Mouse (Mus musculus) left cerebral cortex, postnatal 4 days (tissue): ENCODE results near the gene Mr1. TPM values are rescaled to one million over a fixed set of nuclear protein-coding genes. Genes with fewer than 3 reads are reported as not detected.
A peak's percentile ranks its signal among the peaks of the same experiment; 100 is the strongest.

Source experiments
- DNase-seq: peaks from one replicate; pipeline ENCODE4 v3.0.0-alpha.2; 2022
- intact Hi-C: fragments of 180-260 bp; cut with DNase I; formaldehyde crosslinking; loops from one replicate; pipeline ENCODE4 v1.15.1; 2025
- total RNA-seq, 2 experiments: library from RNA; stranded (reverse); gene quantifications; 2 replicates each; pipeline ENCODE4 v1.2.3; 2021

Gene Mr1
- total RNA-seq, 2 experiments from 2014 or later, result 1.5 to 1.8 TPM

- intact Hi-C loops, result loop anchor here (5.0 kb wide), 2 partner anchors 50 to 115 kb away; no protein-coding TSS in a partner anchor
These were observed 49.3 kb downstream of the Mr1 start for GRCm38 (mm10) chr1:155097354-155097753.

GRCm38 (mm10) chr1:155096620-155097261 lies 49.9 kb downstream of the Mr1 start:
- intact Hi-C loops, result loop anchor here (5.0 kb wide), 2 partner anchors 49 to 116 kb away; no protein-coding TSS in a partner anchor
- DNase-seq, result no peak

More at GRCm38 (mm10) chr1:155097354-155097753, 49.3 kb downstream of the Mr1 start:
- no peak for DNase-seq

GRCm38 (mm10) chr1:155093971-155094707 lies 52.5 kb downstream of the Mr1 start:
- intact Hi-C loops, result no loop called here
- no peak for DNase-seq

GRCm38 (mm10) chr1:155093145-155093791 lies 53.3 kb downstream of the Mr1 start:
- no peak for DNase-seq
- intact Hi-C loops, result no loop called here

GRCm38 (mm10) chr1:155091842-155092800 lies 54.5 kb downstream of the Mr1 start:
- intact Hi-C loops, result no loop called here
- peak; percentile 90 for DNase-seq

GRCm38 (mm10) chr1:155091374-155091841 lies 55.2 kb downstream of the Mr1 start:
- DNase-seq, result no peak
- intact Hi-C loops, result no loop called here

GRCm38 (mm10) chr1:155090736-155091135 lies 55.9 kb downstream of the Mr1 start:
- intact Hi-C loops, result no loop called here

GRCm38 (mm10) chr1:155090327-155090726 lies 56.3 kb downstream of the Mr1 start:
- DNase-seq, result no peak
- intact Hi-C loops, result no loop called here

More at GRCm38 (mm10) chr1:155090736-155091135, 55.9 kb downstream of the Mr1 start:
- DNase-seq, result no peak

GRCm38 (mm10) chr1:155088847-155089603 lies 57.6 kb downstream of the Mr1 start:
- DNase-seq, result no peak
- intact Hi-C loops, result no loop called here

GRCm38 (mm10) chr1:155088046-155088445 lies 58.6 kb downstream of the Mr1 start:
- intact Hi-C loops, result no loop called here
- no peak for DNase-seq

- intact Hi-C loops, result no loop called here
- DNase-seq, result no peak
These were observed 59.7 kb downstream of the Mr1 start for GRCm38 (mm10) chr1:155086893-155087292.

GRCm38 (mm10) chr1:155086416-155086815 lies 60.2 kb downstream of the Mr1 start:
- no peak for DNase-seq
- intact Hi-C loops, result no loop called here

GRCm38 (mm10) chr1:155084839-155085238 lies 61.8 kb downstream of the Mr1 start:
- intact Hi-C loops, result no loop called here
- no peak for DNase-seq

- peak; percentile 99 for DNase-seq
- intact Hi-C loops, result no loop called here
These were observed 63.0 kb downstream of the Mr1 start for GRCm38 (mm10) chr1:155083271-155084265.

GRCm38 (mm10) chr1:155082965-155083268 lies 63.7 kb downstream of the Mr1 start:
- intact Hi-C loops, result no loop called here
- peak; percentile 78 for DNase-seq

- intact Hi-C loops, result no loop called here
These were observed 64.3 kb downstream of the Mr1 start for GRCm38 (mm10) chr1:155082158-155082964.

GRCm38 (mm10) chr1:155077675-155078074 lies 68.9 kb downstream of the Mr1 start:
- DNase-seq, result no peak
- intact Hi-C loops, result no loop called here

More at GRCm38 (mm10) chr1:155082158-155082964, 64.3 kb downstream of the Mr1 start:
- DNase-seq, result no peak
